Mouse (Mus musculus): ENCODE data around the gene Lypd1.

Gene Lypd1

GRCm38 (mm10) chr1:125912601-125913600 lies at the start of gene Lypd1:
Gene Lypd1, minus strand, starts transcription at chr1:125913101.
- DNase-seq (ENCODE audit: low spot score) = no peak

GRCm38 (mm10) chr1:125951026-125951425 lies 38.1 kb upstream of the Lypd1 start:
- DNase-seq (ENCODE audit: low spot score) = no peak

- DNase-seq (ENCODE audit: low spot score) = no peak
Measured at GRCm38 (mm10) chr1:125949076-125949475, 36.2 kb upstream of the Lypd1 start.

GRCm38 (mm10) chr1:125945136-125945535 lies 32.2 kb upstream of the Lypd1 start:
- DNase-seq (ENCODE audit: low spot score) = no peak

GRCm38 (mm10) chr1:125943305-125943704 lies 30.4 kb upstream of the Lypd1 start:
- DNase-seq (ENCODE audit: low spot score) = no peak

- no peak for DNase-seq (ENCODE audit: low spot score)
Measured at GRCm38 (mm10) chr1:125925486-125925885, 12.6 kb upstream of the Lypd1 start.

- no peak for DNase-seq (ENCODE audit: low spot score)
Measured at GRCm38 (mm10) chr1:125923062-125923461, 10.2 kb upstream of the Lypd1 start.

- DNase-seq (ENCODE audit: low spot score) = no peak
Measured at GRCm38 (mm10) chr1:125920696-125921095, 7.8 kb upstream of the Lypd1 start.

- no peak for DNase-seq (ENCODE audit: low spot score)
Measured at GRCm38 (mm10) chr1:125911901-125912445, 928 bp downstream of the Lypd1 start.

- DNase-seq (ENCODE audit: low spot score) = no peak
Measured at GRCm38 (mm10) chr1:125911337-125911900, 1.5 kb downstream of the Lypd1 start.

GRCm38 (mm10) chr1:125910871-125911265 lies 2.0 kb downstream of the Lypd1 start:
- DNase-seq (ENCODE audit: low spot score) = no peak

DNA sequence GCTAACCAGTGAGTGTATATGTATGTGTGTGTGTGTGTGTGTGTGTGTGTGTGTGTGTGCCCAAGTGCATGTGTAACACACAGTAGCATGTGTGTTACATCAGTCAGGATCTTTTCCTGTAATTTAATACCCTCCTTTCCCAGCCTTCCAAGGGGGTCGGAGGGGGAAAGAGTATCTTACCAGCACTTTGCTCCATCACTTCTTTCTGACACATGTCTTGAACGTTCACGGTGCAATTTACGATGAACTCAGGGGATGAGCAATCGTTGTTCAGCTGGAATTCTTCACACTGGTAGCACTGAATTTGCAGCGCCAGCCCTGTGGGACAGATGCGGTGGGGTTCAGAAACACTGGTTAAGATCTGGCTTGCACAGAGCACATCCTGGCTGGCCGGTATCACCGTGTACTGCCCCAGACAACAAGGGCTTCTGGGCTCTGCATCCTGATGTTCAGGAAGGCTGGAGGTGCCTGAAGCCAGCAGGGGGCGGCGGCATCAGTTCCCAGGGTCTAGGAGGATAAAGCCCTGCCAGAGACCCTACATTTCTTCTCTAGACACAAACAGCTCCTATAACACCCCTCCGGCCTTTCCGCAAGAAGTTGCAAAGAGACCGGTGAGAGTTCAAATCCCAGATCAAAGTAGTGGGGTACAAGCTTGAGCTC lies 2.6 kb downstream of the Lypd1 start:
- DNase-seq (ENCODE audit: low spot score) = no peak

DNA sequence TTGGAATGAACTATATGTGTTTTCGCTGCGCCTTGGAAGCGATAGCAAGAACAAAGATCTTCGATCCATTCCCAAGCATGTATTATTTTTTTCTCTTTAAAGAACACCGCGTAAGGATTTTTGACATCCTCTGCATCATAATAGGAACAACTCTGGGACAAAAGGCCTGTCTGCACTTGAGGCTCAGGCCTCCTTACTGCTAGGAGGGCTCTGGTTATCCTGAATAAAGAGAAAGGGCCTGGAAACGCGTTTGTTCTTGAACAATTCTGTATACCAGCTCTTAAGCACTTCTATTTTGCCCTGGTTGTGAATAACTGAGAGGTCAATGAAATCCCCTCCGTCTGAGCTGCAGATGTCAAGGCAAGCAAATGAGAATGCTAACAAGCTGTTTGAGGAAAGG lies 19.7 kb downstream of the Lypd1 start:
- no peak for DNase-seq (ENCODE audit: low spot score)

DNA sequence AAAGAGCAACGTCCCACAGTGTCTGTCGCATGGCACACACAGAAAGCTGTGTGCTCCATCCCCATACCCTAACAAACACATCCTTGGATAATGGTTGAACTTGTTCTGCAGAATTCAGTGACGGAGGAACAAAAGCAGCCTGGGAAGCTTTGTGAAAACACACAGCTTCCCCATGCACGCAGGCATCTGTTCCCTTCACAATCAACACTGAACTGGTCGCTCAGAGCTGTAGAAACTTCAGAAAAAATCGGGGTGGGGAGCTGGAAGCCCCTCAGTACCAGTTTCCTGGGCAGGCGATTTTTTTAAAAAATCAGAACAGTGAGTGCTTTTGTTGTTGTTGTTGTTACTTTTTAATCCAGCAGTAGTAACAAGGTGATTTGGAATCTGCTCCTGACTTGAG lies 42.8 kb downstream of the Lypd1 start:
- DNase-seq (ENCODE audit: low spot score) = no peak

DNA sequence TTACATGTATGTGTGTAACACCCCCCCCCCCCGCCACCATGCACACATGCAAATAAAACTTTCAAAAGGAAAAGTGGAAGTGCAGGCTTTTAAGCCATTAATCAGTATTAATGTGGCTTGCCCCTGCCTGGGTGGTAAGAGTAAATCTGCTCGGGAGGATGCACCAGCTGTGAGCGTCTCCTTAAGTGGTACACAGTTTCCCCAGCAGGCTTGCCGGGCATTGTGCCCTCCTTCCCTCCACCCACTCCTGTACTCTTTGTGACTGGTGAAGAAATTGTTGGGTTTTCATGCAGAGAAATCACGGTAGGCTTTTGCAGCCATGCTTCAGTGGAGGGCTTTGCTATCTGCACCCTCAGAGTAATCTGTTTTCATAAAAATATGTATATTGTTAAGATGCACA lies 54.3 kb downstream of the Lypd1 start:
- no peak for DNase-seq (ENCODE audit: low spot score)

GRCm38 (mm10) chr1:125854646-125855045 lies 58.3 kb downstream of the Lypd1 start:
- DNase-seq (ENCODE audit: low spot score) = no peak

DNA sequence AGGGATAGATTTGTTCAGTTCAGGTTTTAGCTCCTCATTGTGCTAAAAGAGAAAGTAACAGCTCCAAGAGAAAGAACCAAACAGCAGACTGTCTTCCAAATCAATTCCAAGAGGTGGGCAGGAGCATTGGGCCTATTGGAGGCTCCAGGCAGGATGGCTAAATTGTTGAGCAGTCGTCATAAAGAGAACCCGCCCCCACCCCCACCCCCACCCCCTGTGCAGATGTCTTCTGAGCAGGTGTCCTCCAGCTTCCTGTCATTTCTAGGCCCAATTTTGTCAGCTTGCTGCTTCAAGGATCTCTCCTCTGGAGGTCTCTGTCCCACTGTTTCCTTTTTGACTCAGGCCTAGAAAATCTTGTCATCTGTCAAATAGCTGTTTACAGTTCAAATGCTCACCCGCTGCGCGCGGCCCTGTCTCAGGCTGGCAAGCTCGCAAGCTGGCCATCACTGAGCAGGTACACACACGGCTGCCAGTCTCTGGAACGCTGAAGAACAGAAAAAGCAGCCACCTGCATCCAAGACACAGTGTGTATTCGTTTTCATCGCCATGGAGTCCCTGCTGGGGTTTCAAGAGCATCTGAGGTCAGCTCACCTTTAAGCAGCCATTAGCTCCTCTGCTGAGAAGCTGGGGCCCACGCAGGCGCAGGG lies 73.0 kb downstream of the Lypd1 start:
- no peak for DNase-seq (ENCODE audit: low spot score)

GRCm38 (mm10) chr1:125837507-125837906 lies 75.4 kb downstream of the Lypd1 start:
- DNase-seq (ENCODE audit: low spot score) = no peak

GRCm38 (mm10) chr1:125823611-125824010 lies 89.3 kb downstream of the Lypd1 start:
- DNase-seq (ENCODE audit: low spot score) = no peak

DNA sequence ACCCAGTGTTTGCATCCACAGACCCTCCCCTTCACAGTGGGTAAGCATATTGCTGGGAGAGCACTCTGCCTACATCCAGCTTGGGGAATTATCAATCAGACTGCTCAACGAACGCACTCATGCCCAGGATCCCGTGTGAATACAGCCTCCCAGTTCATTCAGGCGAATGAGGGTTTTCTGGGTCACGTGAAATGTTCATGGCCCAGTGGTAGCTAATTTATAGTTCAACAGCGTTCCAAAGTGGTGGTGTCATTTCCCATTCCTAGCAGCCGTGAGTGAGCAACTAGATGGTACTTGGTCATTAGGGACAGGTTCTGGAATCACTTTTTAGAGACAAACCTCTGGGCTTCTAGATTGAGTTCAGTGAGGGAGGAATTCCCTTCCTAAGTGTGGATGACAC lies 91.8 kb downstream of the Lypd1 start:
- no peak for DNase-seq (ENCODE audit: low spot score)

All from left cerebral cortex, adult 11 months (tissue).